Mouse (Mus musculus): ENCODE data around the gene 1600014C23Rik.

The 1600014C23Rik gene

DNA sequence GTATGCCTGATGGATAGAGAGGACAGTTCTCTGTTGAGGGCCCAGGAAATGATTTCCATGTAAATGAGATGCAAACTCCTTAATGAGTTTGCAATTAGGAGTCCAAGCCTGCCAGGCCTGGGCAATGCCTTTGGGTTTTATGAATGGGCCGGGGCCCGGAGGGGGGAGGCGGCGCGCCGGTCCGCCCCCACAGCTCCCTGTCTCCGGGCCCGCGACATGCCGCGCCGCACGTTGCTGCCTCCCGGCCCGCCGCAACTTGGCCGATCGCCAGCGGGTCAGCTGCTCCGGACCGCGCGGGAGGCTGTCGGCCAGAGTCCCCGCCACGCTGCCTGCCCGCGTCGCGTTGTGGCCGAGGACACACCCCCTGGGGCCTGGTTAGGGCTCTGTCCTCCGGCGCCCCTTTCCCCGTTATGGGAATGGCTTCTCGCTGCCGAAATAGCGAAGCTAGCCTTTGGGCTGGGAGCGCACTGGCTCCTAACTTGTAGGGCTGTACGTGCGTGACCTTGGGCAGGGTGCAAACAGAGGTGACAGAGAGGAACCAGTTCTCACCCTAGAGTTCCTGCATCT lies at the start of gene 1600014C23Rik:
TSS of gene 1600014C23Rik (minus strand) at position 110 of the 567 bp plus-strand sequence.
- DNase-seq: peak; percentile 80

DNA sequence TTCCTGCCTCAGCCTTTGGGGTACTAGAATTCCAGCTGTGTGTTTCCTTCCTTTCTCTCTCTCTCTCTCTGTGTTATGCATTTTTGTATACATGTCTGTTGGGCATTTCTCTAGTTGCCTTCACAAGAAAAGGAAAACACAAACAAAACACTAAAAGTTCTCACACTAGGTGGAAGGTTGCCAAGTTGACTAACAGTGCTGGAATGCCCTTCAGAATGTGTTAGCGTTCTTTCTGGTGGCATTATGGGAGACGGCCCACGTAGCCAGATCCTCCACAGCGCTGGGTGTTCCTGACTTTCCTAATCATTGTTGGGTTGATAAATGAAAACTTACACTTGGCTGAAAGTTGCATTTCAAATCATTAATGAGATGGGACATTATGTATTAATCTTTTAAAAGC lies 44.8 kb upstream of the 1600014C23Rik start:
- no peak for DNase-seq

DNA sequence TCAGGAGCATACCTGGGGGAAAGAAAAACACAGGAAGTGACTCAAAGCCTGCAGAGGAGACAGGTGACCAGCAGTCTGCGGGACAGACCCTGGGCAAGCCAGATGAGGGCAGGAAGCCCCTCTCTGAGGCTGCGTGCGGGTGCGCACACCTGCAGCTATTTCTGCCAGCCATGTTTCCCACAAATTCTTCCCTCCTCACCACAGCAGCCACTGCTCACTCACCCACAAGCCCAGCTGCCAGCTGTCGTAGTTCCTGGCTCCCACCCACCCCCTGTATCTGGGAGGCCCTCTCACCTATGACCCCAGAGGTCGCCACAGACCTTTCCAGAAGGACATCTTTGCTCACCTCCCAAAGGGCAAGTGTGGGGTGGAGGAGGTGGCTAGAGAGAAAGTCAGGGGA lies 43.8 kb upstream of the 1600014C23Rik start:
- no peak for DNase-seq

DNA sequence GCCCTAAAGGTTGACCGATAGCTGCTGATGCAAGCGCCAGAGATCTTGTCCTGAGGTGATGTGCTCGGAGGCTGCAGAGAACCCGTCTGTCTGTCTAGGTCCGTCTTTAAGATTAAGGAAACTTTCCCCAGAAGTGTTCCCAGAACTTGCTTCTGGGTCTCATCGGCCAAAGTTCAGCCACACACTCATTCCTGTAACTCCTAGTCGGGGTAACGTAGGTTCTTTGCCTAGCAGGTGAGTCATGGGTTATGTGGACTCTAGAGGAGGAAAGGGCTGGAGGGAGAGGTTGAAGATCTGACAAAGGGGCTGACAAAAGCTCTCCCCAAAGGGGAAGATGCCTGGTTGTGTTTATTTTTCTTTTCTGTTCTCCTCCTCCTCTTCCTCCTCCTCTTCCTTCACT lies 42.5 kb upstream of the 1600014C23Rik start:
- DNase-seq: no peak

DNA sequence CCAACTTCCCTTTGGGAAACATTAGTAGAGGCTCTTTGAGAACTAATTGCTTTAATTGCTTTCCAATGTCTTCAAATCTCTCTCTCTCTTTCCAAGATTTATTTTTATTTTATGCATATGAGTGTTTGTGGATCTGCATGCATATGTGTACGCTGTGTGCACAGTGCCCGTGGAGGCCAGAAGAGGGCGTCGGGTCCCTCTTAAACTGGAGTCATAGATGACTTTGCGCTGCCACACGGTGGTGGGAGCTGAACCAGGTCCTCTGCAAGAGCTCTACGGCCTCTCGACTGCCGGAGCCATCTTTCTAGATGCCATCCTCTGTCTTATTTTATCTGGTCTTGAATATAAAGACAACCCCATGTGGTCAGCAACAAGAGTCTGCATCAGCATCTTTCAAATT lies 41.8 kb upstream of the 1600014C23Rik start:
- no peak for DNase-seq

DNA sequence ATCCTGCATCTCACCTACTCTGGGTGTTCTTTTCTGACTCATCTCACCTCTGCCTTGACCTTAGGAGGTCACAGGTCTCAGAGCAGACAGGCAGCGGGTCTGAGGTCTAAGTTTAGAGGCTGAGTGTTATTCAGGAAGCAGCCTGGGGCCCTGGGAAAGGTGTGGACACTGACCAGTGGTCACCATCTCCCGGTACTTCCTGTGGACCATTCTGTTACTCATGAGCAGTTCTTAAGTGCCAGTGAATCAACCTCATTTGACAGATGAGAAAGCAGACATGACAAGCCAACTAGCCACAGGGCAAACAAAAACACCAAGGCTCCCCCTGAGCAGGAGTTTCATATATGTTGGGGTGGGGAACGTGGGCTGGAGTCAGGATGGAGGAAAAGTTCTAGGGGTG lies 38.9 kb upstream of the 1600014C23Rik start:
- no peak for DNase-seq

DNA sequence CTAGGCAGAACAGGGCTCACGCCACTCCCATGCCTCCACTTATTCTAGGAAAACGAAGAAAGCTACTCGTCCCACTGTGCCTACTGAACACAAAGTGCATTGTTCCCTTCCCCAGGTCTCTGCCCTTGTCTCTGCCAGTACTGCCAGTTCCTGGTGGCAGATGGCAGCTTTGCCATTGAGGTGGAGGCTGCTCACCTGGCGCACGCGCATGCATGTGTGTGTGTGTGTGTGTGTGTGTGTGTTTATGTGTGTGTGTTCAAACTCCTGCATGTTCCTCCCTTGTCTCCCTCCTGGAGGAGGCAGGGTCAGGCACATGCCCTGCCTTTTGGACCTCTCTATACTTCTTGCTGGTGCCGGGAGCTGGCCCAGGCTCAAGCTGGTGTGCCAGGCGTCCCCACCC lies 38.5 kb upstream of the 1600014C23Rik start:
- DNase-seq: no peak

DNA sequence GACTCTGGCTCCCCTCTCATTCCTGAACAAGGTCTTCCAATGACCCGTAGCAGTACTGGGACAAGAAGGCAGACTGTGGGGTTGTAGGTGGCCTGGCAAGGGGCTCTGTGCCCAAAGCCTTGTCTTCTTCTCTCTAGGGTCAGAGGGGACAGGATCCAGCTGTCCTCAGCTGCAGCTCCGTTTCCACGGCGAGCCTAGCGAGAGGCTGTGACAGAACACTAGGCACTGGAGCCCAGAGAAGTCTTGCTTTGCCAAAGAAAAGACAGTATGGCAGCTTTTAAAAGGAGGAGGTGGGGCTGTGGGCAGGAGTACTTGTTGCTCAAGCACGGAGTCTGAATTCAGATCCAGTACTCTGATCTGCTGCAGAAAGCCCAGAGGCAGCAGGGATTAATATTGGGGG lies 36.8 kb upstream of the 1600014C23Rik start:
- DNase-seq: no peak

DNA sequence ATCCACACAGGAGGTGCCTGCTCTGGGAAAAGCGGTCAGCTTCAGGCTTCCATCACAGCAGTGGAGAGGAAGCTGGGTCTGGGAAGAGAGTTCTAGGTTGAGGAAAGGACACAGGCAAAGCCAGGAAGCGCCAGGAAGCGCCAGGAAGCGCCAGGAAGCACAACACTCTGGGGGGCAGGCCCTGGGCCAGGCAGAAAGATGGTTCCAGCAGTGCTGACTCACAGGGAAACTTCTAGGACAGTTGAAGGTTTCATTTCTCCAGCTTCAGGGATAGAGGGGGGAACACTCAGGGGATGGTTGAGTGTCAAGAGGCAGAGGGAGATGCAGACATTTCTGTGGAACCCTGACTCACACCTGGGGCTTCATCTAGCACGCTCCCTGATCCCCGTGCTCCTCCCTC lies 36.2 kb upstream of the 1600014C23Rik start:
- no peak for DNase-seq

DNA sequence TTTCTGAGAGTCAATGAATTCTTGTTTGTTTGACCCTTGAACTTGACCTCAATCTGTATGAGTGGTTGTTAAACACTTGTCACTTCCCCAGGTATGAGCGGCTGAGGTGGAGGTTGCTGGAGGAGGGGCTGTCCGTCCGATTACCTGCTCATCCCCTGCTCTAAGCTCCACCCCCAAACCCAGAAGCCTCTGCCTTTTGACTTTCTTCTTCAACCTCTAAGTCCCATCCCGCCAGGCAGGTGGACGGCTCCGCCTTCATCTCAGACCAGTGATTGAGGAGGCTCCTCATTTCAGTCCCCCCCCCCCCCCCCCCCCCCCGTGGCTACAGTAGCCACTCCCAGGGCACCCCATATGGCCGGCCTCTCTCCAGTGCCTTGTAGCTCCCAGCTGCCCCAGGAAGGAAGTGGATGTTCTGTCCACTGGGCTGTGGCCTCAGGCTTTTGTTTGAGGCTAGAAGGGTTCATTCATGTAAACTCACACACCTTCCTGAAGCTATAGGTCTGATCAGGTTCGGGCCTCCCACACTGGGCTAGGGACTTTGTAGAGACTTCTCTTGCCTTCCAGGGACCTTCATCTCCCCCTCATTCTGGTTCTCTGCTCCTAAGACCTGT lies 34.0 kb upstream of the 1600014C23Rik start:
- DNase-seq: no peak

DNA sequence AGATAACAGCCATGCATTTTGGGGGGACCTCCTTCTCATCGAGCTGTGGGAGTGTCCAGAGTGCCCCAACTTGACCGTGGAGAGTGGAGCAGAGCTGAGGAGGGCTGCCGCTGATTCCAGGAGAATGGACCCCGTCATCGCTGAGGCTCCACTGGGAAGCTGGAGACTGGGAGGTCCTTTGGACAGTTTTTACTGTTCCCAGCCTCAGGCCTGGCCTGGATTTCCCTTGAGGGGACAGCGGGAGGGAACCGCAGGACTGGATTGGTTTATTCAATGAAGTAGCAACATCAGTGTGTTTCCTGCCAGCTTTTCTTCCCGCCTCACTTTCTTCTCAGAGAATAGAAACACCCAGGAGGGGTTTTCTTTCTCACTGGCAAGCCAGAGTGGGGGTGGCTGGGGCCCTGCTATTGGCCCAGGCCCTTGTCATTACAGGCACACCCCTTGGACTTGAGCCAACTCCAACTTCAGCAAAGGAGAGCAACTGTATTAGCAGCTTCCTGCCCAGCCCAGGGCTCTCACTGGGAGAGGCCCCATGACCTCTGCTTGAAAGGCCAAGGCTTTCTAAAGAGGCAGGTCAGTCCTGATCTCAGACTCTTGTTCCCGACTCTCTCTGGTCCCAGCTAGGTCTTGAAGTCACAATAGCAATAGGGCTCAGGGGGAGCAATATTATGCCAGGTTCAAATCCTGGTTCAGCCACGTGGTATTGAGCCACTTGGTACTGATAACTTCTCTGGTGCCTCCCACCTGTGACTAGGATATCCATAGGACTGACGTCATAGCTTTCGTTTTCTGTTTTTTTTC lies 33.3 kb upstream of the 1600014C23Rik start:
- peak; percentile 80 for DNase-seq

DNA sequence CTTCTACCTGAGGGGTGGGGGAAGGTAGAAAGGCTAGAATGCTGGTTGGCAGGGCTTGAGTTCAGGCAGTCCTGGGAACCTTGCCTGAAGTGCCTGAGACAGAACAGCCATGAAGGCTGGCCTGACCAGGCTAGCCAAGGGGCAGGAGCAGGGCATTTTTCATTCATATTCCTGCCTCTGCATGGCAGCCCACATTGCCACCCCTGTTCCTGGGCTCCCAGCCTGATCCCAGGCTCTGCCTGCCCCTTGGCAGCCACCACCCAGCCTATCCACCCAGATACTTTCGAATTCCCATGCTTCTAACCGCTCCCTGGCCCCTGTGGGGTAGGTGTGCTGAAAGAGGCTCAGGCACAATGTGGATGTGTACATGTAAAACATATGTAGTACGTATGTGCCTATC lies 32.3 kb upstream of the 1600014C23Rik start:
- no peak for DNase-seq

DNA sequence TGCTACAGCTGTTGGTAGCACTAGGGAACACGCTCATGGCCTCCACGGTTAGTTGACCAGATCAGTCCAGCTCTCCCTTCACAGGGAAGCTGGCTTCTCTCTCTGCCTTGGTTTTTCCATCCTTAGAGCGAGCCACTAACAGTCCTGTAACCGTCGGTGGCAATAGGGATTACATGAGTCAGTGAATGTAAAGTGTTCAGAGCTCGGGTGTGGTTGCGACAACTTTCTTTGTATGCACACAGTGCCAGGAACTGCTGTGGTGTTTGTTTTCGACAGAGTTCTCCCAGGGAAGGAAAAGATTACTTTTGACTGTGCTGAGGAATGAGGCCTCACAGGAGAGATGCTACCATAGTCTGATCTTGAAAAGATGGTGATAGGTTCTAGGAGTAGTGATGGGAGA lies 29.5 kb upstream of the 1600014C23Rik start:
- DNase-seq: no peak

DNA sequence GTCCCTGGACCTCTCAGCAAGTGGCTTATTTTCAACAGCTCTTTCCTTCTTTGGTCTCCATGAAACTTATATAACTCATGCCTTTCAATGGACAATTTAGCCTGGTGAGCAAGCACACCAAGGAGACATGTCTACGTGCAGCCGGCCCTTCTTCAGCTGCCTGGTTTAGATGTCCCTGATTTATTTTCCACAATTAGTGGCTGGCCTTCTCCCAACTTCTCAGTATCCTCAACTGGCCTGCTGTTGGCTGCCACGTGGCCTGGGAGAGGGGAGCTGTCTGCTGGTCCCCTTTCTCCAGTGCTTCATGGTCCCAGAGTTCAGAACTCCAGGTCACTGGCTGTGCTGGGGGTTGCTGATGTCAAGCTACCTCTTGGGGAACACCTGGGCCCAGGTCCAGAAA lies 28.3 kb upstream of the 1600014C23Rik start:
- DNase-seq: no peak

DNA sequence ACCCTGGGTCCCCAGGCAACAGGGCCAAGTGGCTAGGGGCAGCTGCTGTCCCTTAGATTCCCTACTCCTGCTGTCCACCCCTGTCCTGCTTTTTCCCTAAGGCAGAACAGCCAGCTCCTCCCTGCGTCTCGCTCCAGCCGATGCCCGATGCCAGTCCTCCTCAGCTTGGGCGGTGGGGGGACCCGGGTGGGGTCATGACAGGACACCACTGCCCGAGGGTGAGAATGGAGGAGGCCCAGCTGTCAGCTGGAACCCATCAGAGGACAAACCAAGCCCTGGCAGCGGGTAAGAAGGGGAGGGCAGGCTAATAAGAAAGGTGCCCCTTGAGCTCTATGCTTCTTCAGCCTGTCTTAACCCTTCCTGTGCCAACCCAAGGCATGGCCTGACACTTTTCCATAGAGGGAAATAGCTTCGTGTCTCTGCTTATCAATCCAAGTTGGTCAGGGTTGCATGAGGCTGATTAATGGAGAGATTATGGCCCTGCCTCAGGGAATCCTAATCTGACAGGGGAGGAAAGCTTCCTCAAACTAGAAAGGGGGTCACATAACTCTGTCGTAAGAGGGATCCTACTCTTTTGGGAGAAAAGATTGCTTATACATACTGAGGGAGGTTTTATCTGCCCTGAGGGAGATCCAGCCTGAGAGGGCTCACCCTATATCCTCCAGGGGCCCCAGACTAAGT lies 27.5 kb upstream of the 1600014C23Rik start:
- DNase-seq: no peak

DNA sequence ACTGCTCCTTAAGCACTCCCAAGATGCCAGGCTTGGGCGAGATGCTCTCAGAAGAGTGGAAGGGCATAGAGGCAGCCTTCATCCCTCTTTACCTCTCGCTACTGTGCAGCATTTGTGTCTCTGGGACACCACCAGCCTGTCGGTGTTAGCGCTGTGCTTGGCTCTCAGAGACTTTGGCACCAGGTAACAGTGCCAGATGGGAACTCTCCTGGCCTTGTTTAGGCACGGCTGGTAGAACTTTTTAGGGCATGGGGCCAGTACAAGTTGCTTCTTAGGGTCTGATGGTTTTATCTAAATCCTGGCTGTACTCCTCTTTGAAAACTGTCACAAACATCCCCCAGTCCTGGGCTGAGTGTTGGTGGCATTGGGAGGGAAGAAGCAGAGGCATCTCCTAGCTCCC lies 26.1 kb upstream of the 1600014C23Rik start:
- no peak for DNase-seq

DNA sequence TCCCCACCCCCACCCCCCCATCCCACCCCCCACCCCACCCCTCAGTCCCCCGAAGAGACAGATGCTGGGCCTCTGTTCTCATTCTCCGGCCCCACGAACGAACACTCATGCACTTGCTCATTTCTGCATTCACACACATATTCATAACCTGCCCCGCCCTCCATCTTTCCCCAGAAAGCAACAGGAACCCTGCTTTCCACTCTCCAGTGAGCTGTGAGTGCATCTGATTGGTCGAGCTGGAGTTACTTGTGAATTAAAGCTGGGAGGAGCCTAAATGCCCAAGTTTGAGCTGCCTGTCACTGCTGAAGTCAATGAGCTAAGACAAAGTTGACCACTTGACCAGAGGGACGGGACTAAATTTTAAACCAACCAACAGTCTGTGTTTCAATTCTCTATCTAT lies 25.2 kb upstream of the 1600014C23Rik start:
- no peak for DNase-seq

DNA sequence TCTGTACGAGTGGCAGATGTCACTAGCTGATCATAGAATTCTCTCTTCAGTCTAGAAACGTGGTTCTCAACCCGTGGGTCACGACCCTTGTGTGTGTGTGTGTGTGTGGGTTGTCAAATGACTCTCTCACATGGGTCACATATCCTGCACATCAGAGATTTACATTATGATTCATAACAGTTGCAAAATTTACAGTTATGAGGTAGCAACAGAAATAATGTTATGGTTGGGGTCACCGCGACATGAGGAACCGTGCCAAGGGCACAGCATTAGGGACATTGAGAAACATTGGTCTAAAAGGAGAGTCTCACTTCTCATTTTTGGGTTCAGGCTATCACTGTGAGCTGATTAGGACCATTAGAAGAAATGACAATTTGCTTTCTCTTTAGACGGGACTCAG lies 24.3 kb upstream of the 1600014C23Rik start:
- no peak for DNase-seq

DNA sequence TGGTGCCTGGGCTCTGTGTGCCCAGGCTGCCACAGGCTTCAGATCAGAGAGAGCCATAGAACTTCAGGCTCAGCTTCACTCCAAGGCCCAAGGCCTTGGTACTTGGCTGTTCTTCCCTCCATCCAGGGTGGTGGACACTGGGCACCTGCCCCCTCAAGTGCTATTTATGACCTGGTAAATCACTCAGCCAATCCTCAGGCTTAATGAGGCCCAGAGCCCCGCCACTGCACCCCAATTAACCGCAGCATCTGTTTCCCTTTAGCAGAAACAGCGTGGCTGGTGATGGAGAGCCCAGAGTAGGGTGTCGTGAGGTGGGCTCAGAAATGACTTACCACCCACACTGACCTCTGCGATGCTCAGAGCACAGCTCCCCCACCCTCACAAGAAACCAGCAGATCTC lies 23.2 kb upstream of the 1600014C23Rik start:
- no peak for DNase-seq

DNA sequence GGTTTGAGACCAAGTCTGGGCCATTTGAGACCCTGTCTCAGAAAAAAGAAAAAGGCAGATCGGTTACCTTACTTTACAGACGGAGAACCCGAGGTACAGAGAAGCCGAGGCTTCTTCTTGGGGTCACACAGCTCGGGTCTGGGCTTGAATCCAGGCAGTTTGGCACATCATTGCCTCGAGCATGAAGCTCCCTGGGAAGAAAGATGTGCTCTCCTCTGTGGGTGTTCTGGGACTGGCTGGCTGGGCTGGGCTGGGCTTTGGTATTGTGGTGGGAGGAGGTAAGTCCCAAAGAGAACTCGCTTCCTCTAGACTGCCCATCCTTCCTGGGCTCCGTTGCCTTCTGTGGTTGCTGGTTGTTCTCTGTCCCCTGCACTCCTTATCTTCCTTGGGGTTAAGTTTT lies 22.7 kb upstream of the 1600014C23Rik start:
- DNase-seq: no peak

DNA sequence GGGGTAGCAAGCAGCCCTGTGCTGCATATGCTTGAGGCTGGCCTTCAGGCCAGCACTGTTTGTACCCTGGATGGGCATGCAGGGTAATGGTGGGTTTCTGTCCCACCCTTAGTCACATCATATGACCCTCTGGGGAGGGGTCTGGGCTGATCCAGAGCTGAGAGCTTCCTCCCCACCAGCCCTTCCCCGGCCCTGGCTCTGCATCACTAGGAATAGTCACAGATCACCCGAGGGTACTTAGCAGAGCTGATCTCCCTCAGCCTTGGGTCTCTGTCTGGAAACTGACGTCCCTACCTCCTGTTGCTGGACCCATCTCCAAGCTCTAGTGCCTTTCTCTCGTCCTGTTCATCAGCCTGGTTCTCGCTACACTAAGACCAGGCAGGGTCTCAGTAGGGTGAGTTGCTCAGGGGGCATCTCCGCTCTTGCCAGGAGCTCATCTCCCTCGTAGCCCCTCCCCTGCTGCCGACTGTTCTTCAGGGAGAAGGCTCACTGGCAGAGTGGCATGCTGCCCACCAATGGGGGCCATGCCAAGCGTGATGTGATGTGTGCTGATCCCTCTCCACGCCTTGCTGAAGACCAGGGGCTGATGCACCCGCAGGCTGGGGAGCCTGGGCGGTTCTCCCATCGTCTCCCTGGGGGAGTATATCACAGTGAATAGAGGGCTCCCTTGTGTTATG lies 20.7 kb upstream of the 1600014C23Rik start:
- no peak for DNase-seq

DNA sequence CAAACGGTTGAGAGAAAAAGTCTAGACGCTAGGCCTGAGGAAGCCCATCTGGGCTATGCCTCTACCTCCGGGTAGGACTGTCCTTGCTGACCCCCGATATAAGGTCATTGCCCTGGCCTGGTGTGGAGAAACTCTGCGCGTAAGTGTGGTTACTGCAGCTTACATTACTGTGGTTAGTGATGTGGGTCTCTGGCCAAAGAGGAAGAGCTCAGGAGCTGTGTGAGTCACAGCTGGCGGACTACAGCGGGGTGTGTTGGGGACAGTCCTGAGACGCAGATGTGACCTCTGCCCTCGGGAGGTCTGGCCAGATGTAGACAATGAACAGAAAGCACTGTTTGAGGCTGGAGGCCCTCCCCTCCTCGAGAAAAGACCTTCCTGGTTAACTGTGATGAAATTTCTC lies 19.0 kb upstream of the 1600014C23Rik start:
- DNase-seq: no peak

DNA sequence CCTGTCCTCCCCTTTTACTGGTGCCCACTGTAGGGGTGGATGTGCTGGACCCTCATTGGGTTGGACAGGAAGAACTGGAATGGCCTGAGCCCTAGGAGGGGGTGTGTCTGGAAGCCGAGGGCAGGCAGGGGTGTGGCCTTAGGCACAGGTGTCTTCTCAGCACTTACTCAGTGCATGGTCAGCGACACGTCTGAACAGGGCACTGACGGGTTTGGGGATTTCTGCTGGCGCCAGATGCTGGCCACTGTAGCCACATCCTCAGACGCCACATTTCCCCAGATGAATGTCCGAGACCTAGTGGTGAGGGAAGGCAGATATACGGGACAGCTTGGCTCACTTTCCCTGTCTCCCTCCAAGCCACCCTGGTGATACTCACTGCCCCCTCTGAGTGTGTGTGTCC lies 18.4 kb upstream of the 1600014C23Rik start:
- no peak for DNase-seq
